Mouse (Mus musculus): ENCODE measurements around the gene Bola1.

- TF ChIP-seq POLR2A (IDR thresholded peaks at IDR 0.05; ENCODE audit: borderline replicate concordance, extremely low read depth, low read depth, low read length) (no peak), CTCF (IDR thresholded peaks at IDR 0.05; ENCODE audit: insufficient read depth, low read length) (no peak)
Measured at GRCm38 (mm10) chr3:96226695-96227648, 7.5 kb upstream of the Bola1 start.

All from lung, adult 2 months (tissue).